Mouse (Mus musculus): ENCODE results near the gene Ahnak2. TPM values are rescaled to one million over a fixed set of nuclear protein-coding genes. Genes with fewer than 3 reads are reported as not detected.

Ahnak2 gene
- polyA plus RNA-seq, 1 experiment: 40.7 TPM

- DNase-seq (ENCODE audit: low spot score): no peak
Observed at GRCm38 (mm10) chr12:112760154-112760926, 42.1 kb downstream of the Ahnak2 start, which contains the start of gene Pld4. Gene Pld4 (plus strand): TSS chr12:112760655.

- DNase-seq (ENCODE audit: low spot score): no peak
Observed at GRCm38 (mm10) chr12:112759471-112759870, 43.0 kb downstream of the Ahnak2 start.

GRCm38 (mm10) chr12:112757896-112758295, 44.6 kb downstream of the Ahnak2 start:
- no peak for DNase-seq (ENCODE audit: low spot score)

DNA sequence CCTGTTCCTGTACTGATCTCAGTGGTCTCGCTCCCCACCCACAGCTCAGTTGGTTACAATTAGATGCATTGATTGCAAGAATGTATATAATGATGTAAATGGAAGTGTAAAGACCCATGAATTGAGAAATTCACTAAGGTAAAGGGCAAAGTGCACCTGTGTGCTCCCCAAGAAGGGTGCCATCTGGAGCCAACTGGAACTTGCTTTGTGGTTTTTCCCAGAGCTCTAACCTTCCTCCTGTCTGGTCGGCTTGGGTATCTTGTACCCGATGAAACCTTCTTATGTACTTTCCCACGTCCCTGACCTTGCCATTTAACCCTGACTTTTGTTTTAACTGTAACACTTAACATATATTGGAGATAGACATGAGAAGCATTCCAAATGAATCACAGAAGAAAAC, 46.6 kb downstream of the Ahnak2 start:
- DNase-seq (ENCODE audit: low spot score): no peak

DNA sequence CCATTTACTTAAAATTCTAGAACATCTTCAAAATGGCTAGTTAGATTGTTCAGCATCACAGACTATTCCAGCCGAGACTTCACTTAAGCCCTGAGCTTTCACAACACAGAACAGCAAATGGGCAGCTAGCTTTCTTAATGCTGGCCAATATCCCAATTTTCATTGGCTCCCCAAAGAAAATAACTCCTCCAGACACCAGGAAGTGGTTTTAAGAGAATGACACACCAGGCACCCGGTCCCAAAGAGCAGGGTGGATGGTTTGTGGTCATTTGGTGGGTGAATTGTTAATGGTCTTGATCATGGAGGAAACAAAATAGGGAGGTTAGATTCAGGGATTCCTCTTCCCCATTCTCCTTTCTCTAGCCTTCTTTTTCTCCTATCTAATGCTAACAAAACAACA, 50.1 kb downstream of the Ahnak2 start:
- DNase-seq (ENCODE audit: low spot score): no peak

DNA sequence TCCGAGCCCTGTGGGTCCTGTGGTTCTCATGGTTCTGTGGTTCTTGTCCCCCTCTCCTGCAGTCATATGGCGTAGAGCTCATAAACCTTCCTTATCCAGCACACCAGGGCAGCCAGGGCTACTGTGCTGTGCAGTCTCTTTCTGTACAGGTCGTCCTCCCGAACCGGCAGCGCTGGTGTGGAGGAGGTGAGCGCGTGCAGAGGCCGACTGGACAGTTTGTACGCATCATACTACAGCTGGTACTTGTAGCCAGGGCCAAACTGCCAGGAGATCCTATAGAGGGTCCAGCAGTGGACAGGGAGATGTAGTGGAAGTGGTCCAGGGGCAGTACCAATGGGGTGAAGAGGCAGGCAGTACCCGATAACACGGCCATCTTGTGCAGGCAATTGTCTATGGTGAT, 51.5 kb downstream of the Ahnak2 start:
- no peak for DNase-seq (ENCODE audit: low spot score)

DNA sequence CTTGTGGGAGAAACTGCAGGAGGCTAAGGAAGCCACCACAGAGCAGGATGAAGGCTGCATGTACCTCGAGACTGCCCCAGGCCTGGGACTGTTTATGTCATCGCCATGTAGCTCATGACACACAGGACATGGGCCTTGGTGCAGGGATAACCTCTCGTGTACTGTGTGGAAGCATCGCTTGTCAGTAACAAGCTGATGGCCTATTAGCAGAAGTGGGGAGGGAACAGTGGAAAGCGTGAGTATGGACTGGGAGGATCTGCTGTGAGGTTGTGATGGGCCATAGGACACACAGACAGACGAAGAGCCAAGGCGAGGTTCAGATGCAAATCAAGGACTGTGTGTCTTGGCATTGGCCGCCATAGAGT, 54.9 kb downstream of the Ahnak2 start:
- DNase-seq (ENCODE audit: low spot score): no peak

GRCm38 (mm10) chr12:112746808-112747605, 55.5 kb downstream of the Ahnak2 start:
- DNase-seq (ENCODE audit: low spot score): no peak

DNA sequence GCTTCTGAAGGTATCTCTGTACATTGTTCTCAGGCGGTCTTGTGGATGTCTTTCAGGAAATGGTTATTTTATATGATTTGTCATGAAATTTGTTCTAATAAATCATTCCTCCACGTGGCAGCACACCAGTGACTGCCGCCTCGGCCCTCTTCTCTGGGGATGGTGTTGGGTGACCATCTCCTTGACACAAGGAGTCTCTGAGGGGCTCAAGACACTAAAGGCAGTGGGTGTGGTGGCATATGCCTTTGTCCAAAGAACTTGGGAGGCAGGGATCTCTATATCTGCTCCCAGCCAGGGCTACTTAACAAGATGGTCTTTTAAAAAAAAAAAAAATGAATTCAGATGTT, 56.0 kb downstream of the Ahnak2 start:
- DNase-seq (ENCODE audit: low spot score): no peak

- no peak for DNase-seq (ENCODE audit: low spot score)
Observed at GRCm38 (mm10) chr12:112745716-112746115, 56.7 kb downstream of the Ahnak2 start.

GRCm38 (mm10) chr12:112744891-112745580, 57.4 kb downstream of the Ahnak2 start:
- no peak for DNase-seq (ENCODE audit: low spot score)

- no peak for DNase-seq (ENCODE audit: low spot score)
Observed at GRCm38 (mm10) chr12:112744211-112744610, 58.2 kb downstream of the Ahnak2 start.

- no peak for DNase-seq (ENCODE audit: low spot score)
Observed at GRCm38 (mm10) chr12:112743168-112743975, 59.1 kb downstream of the Ahnak2 start.

DNA sequence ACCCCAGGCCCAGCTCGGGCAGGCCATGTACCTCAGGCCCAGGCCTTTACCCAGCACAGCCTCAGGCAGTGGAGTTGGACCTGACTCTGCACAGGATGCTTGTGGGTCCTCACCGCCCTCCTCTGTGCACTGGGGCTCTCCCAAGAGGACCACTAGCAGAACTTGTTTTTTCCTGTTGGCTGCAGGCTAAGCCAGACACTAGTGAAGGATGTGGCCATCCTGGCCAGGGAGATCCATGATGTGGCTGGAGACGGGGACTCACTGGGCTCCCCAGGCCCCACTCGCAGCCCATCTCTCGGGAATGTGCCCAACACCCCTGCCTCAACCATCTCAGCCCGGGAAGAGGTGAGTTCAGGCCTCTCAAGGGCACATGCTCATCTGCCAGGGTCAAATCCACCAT, 59.7 kb downstream of the Ahnak2 start:
- DNase-seq (ENCODE audit: low spot score): no peak

DNA sequence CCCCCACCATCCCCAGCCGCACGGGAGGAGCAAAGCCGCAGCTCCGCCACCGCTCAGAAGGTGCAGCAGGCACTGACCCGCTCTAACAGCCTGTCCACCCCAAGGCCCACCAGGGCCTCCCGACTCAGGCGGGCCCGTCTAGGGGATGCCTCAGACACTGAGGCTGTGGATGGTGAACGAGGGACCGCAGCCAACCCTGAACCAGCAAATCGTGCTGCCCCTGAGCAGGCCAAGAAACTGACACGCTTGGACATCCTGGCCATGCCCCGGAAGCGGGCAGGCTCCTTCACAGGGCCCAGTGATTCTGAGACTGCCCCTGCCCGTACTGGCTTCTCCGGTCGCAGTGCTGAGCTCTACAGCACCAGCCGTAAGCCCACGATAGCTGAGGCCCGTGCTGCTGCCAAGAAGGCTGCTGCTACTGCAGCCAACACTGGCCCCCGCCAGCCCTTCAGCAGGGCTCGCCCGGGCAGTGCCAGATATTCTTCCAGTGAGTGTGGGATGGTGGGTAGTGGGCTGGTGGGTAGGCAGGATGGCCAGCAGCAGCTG, 63.4 kb downstream of the Ahnak2 start:
- peak; percentile 20 for DNase-seq (ENCODE audit: low spot score)

GRCm38 (mm10) chr12:112738281-112739022, 64.0 kb downstream of the Ahnak2 start:
- DNase-seq (ENCODE audit: low spot score): no peak

DNA sequence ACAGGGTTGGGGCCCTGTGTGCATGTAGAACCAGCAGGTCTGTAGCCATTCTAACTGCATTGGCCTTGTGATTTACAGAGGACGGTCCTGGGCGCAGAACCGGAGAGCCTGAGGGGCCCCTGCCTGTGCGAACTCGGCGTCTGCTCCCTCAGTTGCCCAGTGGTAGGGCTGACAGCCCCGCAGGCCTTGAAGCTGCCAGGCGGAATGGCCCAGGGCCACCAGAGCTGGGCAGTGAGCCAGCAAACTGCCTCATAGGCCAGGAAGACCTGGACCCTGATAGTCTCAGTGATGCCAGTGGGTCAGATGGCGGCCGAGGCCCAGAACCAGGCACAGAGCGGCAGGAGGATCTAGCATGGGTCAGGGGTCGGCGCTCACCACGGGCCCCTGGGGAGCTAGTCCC, 64.7 kb downstream of the Ahnak2 start:
- DNase-seq (ENCODE audit: low spot score): no peak

DNA sequence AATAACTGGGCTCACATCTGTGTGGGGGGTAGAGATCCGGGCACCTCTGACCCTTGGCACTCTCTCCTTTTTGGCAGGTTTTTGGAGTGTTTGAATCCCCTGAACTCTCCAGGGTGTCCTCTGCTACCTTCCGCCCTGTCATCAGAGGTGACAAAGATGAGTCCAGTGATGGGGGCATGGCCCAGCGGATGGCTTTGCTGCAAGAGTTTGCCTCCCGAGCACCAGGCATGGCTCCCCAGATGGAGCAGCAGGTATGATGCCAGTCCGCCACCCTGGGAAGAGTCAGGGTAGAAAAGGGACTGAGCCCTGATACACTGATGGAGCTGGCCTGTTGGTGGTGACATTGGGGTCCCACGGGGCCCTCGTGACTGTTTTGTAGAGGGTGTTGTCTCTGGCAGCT, 65.4 kb downstream of the Ahnak2 start:
- DNase-seq (ENCODE audit: low spot score): no peak

- DNase-seq (ENCODE audit: low spot score): no peak
Observed at GRCm38 (mm10) chr12:112736636-112736925, 65.9 kb downstream of the Ahnak2 start.

DNA sequence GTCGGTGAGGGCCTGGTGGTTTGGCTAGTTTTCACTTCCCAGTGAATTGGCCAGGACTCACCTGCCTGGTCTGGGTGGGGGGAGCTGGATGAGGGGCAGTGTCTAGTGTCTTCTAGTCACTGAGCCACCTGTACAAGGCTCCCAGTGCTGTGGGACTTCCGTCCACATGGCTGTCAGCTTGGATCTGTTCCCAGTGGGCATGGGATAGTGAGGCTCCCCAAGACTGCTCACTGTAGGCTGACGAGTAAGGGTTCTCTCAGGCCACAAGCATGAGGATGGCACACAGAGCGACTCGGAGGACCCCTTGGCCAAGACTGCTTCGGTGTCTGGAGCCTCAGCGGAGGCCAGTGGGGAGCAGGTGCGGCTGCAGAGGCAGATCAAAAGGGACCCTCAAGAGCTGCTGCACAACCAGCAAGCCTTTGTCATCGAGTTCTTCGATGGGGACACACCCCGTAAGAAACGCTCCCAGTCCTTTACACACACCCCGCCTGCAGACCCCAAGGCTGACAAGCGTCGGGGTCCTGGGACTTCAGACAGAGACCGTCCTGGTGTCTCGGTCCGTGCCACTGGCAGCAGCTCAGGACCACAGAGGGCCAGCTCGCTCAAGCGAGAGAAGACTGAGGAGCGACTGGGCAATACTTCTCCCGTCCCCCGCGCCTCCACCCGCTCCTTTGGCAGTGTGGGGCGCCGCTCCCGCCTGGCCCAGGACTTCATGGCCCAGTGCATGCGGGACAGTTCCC, 66.4 kb downstream of the Ahnak2 start:
- DNase-seq (ENCODE audit: low spot score): no peak
